Mouse (Mus musculus): ENCODE measurements around the gene Lzic. TPM values are rescaled to one million over a fixed set of nuclear protein-coding genes. Genes with fewer than 3 reads are reported as not detected.

The Lzic gene
- polyA plus RNA-seq, 1 experiment from 2014 or later, result 40.7 TPM

- H3K4me3 ChIP-seq (ENCODE audit: low read length), result no peak overlapping the region
- H3K27ac ChIP-seq (ENCODE audit: low read length), result no peak overlapping the region
- no peak for ATAC-seq (ENCODE audit: low read depth)
- no peak overlapping the region for H3K9ac ChIP-seq (ENCODE audit: low read length)
- WGBS, result 61% methylated on average over 6 of the region's 6 CpGs
- H3K4me2 ChIP-seq (ENCODE audit: low read depth, low read length), result no peak overlapping the region
- no peaks in the 10 kb centered on the region for H3K27me3 ChIP-seq (ENCODE audit: control insufficient read depth, insufficient read depth, low read depth, low read length)
- no peaks in the 10 kb centered on the region for H3K4me1 ChIP-seq (replicated peaks; ENCODE audit: control insufficient read depth, insufficient read depth, low read length)
- H3K9me3 ChIP-seq (ENCODE audit: control insufficient read depth, low read length), result no peaks in the 10 kb centered on the region
- no peaks in the 10 kb centered on the region for H3K36me3 ChIP-seq (ENCODE audit: control insufficient read depth, insufficient read depth, low read length)
These were observed 21.5 kb upstream of the Lzic start for GRCm38 (mm10) chr4:149463435-149463950.

DNA sequence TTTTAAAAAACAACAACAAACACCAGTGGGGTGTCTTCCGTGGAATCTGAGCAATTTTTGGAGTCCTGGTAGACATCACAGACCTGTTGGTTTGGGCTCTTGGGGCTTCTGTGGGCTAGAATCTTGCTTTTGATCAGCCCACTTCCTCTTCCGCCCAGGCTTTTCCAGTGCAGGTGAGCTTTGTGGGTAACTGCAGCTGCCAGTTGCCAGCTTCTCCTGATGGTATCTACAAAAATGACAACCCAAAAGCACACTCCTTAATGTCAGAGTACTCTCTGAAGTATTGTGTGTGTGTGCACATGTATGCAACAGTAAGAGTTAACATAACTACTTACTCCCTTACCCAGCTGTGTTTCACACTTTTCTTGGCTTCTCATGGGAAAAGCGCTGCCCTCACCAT is 15.5 kb upstream of the Lzic start:
- Histone ChIP-seq H3K9me3 (ENCODE audit: control insufficient read depth, low read length) (no peaks in the 10 kb centered on the region), H3K4me3 (ENCODE audit: low read length) (no peak overlapping the region), H3K36me3 (ENCODE audit: control insufficient read depth, insufficient read depth, low read length) (no peaks in the 10 kb centered on the region), H3K4me1 (replicated peaks; ENCODE audit: control insufficient read depth, insufficient read depth, low read length) (no peaks in the 10 kb centered on the region), H3K27ac (ENCODE audit: low read length) (no peak overlapping the region), H3K27me3 (ENCODE audit: control insufficient read depth, insufficient read depth, low read depth, low read length) (no peaks in the 10 kb centered on the region), H3K9ac (ENCODE audit: low read length) (no peak overlapping the region), H3K4me2 (ENCODE audit: low read depth, low read length) (no peak overlapping the region)
- ATAC-seq (ENCODE audit: low read depth), result no peak
- WGBS, result 89% methylated on average over 3 of the region's 3 CpGs

DNA sequence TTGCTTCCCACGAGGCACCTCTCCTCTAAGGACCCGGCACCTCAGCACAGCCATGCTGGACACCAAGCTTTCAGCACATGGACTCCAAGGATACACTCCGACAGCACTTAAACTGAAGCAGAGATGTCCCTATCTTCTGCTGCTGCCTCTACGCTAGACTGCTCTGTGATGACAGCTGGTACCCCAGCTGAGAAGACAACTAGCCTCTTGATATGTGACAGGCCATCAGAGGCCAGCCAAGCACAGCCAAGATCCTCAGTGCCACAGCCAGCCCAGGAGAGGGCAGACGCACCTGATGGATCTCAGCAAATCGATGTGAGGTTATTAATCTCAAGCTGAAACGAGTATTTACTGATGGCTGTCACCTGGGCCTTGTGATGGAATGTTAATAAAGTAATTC is 9.9 kb upstream of the Lzic start:
- Histone ChIP-seq H3K4me3 (ENCODE audit: low read length) (no peak overlapping the region), H3K27me3 (ENCODE audit: control insufficient read depth, insufficient read depth, low read depth, low read length) (no peaks in the 10 kb centered on the region), H3K9me3 (ENCODE audit: control insufficient read depth, low read length) (no peaks in the 10 kb centered on the region), H3K4me1 (replicated peaks; ENCODE audit: control insufficient read depth, insufficient read depth, low read length) (no peaks in the 10 kb centered on the region), H3K36me3 (ENCODE audit: control insufficient read depth, insufficient read depth, low read length) (no peaks in the 10 kb centered on the region), H3K9ac (ENCODE audit: low read length) (no peak overlapping the region), H3K4me2 (ENCODE audit: low read depth, low read length) (no peak overlapping the region), H3K27ac (ENCODE audit: low read length) (no peak overlapping the region)
- WGBS, result 51% methylated on average over 7 of the region's 7 CpGs
- ATAC-seq (ENCODE audit: low read depth), result no peak

DNA sequence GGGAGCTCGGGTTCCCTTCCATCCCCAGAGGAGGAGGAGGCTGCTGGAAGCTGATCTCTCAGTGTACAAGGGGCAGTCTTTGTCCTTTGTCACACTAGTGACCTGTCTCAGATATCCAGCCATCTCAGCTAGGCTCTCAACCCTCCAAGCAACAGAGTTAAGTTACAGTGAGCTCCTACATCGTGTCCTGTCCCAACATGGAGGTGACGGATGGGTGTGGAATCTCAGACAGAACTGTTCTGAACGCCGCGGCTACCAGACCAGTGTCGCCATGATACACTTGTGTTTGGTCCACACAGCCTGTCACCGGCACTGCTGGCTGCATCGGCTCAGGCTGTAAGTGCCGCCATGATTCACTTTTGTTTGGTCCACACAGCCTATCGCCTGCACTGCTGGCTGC is 8.0 kb upstream of the Lzic start, which contains the start of gene Tmem274:
Tmem274 (plus strand) TSS at position 301 of the 400 bp plus-strand sequence.
- Histone ChIP-seq H3K27me3 (ENCODE audit: control insufficient read depth, insufficient read depth, low read depth, low read length) (no peaks in the 10 kb centered on the region), H3K9ac (ENCODE audit: low read length) (no peak within 1 kb of the TSS), H3K36me3 (ENCODE audit: control insufficient read depth, insufficient read depth, low read length) (no peaks in the 10 kb centered on the region), H3K4me2 (ENCODE audit: low read depth, low read length) (no peak within 1 kb of the TSS), H3K9me3 (ENCODE audit: control insufficient read depth, low read length) (no peaks in the 10 kb centered on the region), H3K4me3 (ENCODE audit: low read length) (no peak within 1 kb of the TSS), H3K27ac (ENCODE audit: low read length) (no peak within 1 kb of the TSS), H3K4me1 (replicated peaks; ENCODE audit: control insufficient read depth, insufficient read depth, low read length) (no peaks in the 10 kb centered on the region)
- WGBS, result 83% methylated on average over 11 of the region's 11 CpGs
- ATAC-seq (ENCODE audit: low read depth), result no peak

DNA sequence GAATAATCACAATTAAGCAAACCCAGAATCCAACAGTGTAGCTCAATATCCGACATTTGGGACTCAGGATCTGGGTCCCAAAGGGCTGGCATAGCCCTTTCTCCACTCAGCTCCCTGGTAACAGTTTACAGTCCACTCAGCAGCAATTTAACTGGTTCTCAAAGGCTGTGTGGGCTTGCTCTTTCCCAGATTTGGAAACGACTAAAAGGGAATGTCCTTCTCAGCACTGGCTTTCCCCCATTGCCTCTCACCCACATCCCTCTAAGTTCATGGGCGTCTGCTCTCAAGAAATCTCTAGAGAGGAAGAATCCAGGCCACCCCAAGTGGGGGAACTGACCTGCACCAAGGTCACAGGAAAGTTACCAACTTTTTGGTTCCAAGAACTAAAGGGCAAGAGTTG is 463 bp upstream of the Lzic start:
- no peaks in the 10 kb centered on the region for H3K27me3 ChIP-seq (ENCODE audit: control insufficient read depth, insufficient read depth, low read depth, low read length)
- WGBS, result 43% methylated on average over 3 of the region's 3 CpGs
- peaks cover 5% of the 10 kb centered on the region; the same call in 1 of the 2 replicates for H3K36me3 ChIP-seq (ENCODE audit: control insufficient read depth, insufficient read depth, low read length)
- H3K9me3 ChIP-seq (ENCODE audit: control insufficient read depth, low read length), result no peaks in the 10 kb centered on the region
- peak; percentile 12; the same call in 1 of the 2 replicates for ATAC-seq (ENCODE audit: low read depth)
- peak overlapping the region; percentile 82 for H3K9ac ChIP-seq (ENCODE audit: low read length)
- H3K4me3 ChIP-seq (ENCODE audit: low read length), result peak overlapping the region; percentile 81
- peaks cover 11% of the 10 kb centered on the region for H3K4me1 ChIP-seq (replicated peaks; ENCODE audit: control insufficient read depth, insufficient read depth, low read length)
- peak overlapping the region; percentile 92 for H3K4me2 ChIP-seq (ENCODE audit: low read depth, low read length)
- H3K27ac ChIP-seq (ENCODE audit: low read length), result peak overlapping the region; percentile 60; the same call in 1 of the 2 replicates

GRCm38 (mm10) chr4:149485825-149486206 is 787 bp downstream of the Lzic start:
- ATAC-seq (ENCODE audit: low read depth), result peak; percentile 23; the same call in 1 of the 2 replicates
- H3K9ac ChIP-seq (ENCODE audit: low read length), result peak overlapping the region; percentile 82
- peaks cover 11% of the 10 kb centered on the region for H3K4me1 ChIP-seq (replicated peaks; ENCODE audit: control insufficient read depth, insufficient read depth, low read length)
- peak overlapping the region; percentile 92 for H3K4me2 ChIP-seq (ENCODE audit: low read depth, low read length)
- no peaks in the 10 kb centered on the region for H3K9me3 ChIP-seq (ENCODE audit: control insufficient read depth, low read length)
- no peaks in the 10 kb centered on the region for H3K27me3 ChIP-seq (ENCODE audit: control insufficient read depth, insufficient read depth, low read depth, low read length)
- H3K27ac ChIP-seq (ENCODE audit: low read length), result peak overlapping the region; percentile 79
- peak overlapping the region; percentile 81 for H3K4me3 ChIP-seq (ENCODE audit: low read length)
- peaks cover 13% of the 10 kb centered on the region; the same call in 1 of the 2 replicates for H3K36me3 ChIP-seq (ENCODE audit: control insufficient read depth, insufficient read depth, low read length)
- WGBS, result under 1% methylated on average over 10 of the region's 10 CpGs

GRCm38 (mm10) chr4:149487729-149488128 is 2.7 kb downstream of the Lzic start:
- H3K9ac ChIP-seq (ENCODE audit: low read length), result no peak overlapping the region
- ATAC-seq (ENCODE audit: low read depth), result no peak
- no peaks in the 10 kb centered on the region for H3K9me3 ChIP-seq (ENCODE audit: control insufficient read depth, low read length)
- no peak overlapping the region for H3K4me2 ChIP-seq (ENCODE audit: low read depth, low read length)
- H3K27ac ChIP-seq (ENCODE audit: low read length), result no peak overlapping the region
- H3K36me3 ChIP-seq (ENCODE audit: control insufficient read depth, insufficient read depth, low read length), result peaks cover 22% of the 10 kb centered on the region
- H3K4me3 ChIP-seq (ENCODE audit: low read length), result no peak overlapping the region
- H3K27me3 ChIP-seq (ENCODE audit: control insufficient read depth, insufficient read depth, low read depth, low read length), result no peaks in the 10 kb centered on the region
- peaks cover 11% of the 10 kb centered on the region for H3K4me1 ChIP-seq (replicated peaks; ENCODE audit: control insufficient read depth, insufficient read depth, low read length)
- 91% methylated on average over 12 of the region's 12 CpGs for WGBS

GRCm38 (mm10) chr4:149489415-149490240 is 4.6 kb downstream of the Lzic start:
- H3K4me3 ChIP-seq (ENCODE audit: low read length), result no peak overlapping the region
- H3K36me3 ChIP-seq (ENCODE audit: control insufficient read depth, insufficient read depth, low read length), result peaks cover 32% of the 10 kb centered on the region
- H3K9ac ChIP-seq (ENCODE audit: low read length), result no peak overlapping the region
- H3K9me3 ChIP-seq (ENCODE audit: control insufficient read depth, low read length), result no peaks in the 10 kb centered on the region
- ATAC-seq (ENCODE audit: low read depth), result no peak
- 86% methylated on average over 14 of the region's 14 CpGs for WGBS
- peaks cover 8% of the 10 kb centered on the region for H3K4me1 ChIP-seq (replicated peaks; ENCODE audit: control insufficient read depth, insufficient read depth, low read length)
- H3K27me3 ChIP-seq (ENCODE audit: control insufficient read depth, insufficient read depth, low read depth, low read length), result no peaks in the 10 kb centered on the region
- H3K27ac ChIP-seq (ENCODE audit: low read length), result no peak overlapping the region
- no peak overlapping the region for H3K4me2 ChIP-seq (ENCODE audit: low read depth, low read length)

DNA sequence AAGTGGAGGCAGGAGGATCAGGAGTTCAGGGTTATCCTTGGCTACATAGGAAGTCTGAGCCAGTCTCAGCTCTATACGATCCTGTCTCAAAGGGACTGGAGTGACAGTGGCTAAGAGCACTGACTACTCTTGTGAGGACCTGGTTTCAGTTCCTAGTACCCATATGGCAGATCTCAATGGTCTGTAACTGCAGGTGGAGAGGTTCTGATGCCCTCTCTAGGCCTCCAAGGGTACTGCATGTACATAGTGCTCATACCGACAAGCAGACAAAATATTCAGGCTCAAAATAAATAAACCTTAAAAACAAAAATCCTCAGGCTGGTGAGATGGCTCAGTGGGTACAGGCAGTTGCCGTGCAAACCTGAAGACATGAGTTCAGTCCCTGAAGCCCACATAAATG is 6.1 kb downstream of the Lzic start:
- ATAC-seq (ENCODE audit: low read depth), result no peak
- Histone ChIP-seq H3K27ac (ENCODE audit: low read length) (no peak overlapping the region), H3K9me3 (ENCODE audit: control insufficient read depth, low read length) (no peaks in the 10 kb centered on the region), H3K36me3 (ENCODE audit: control insufficient read depth, insufficient read depth, low read length) (peaks cover 37% of the 10 kb centered on the region), H3K9ac (ENCODE audit: low read length) (no peak overlapping the region), H3K4me1 (replicated peaks; ENCODE audit: control insufficient read depth, insufficient read depth, low read length) (peaks cover 6% of the 10 kb centered on the region), H3K4me3 (ENCODE audit: low read length) (no peak overlapping the region), H3K4me2 (ENCODE audit: low read depth, low read length) (no peak overlapping the region), H3K27me3 (ENCODE audit: control insufficient read depth, insufficient read depth, low read depth, low read length) (no peaks in the 10 kb centered on the region)
- WGBS, result 97% methylated on average over 3 of the region's 3 CpGs
